Mouse (Mus musculus) adrenal gland, postnatal 36 days (tissue): ENCODE measurements around the gene St8sia1. TPM values are rescaled to one million over a fixed set of nuclear protein-coding genes. Genes with fewer than 3 reads are reported as not detected.

Source experiments
- DNase-seq, 2 experiments: peaks; one replicate each; pipeline ENCODE4 v3.0.0; 2021; ENCODE audit warnings: mixed read lengths in 1 of 2
- total RNA-seq, 2 experiments: library from RNA; stranded (reverse); gene quantifications; 2 replicates each; pipeline ENCODE4 v1.2.3; 2021

St8sia1 gene
- total RNA-seq, 2 experiments from 2014 or later: 0.40 to 1.3 TPM

DNA sequence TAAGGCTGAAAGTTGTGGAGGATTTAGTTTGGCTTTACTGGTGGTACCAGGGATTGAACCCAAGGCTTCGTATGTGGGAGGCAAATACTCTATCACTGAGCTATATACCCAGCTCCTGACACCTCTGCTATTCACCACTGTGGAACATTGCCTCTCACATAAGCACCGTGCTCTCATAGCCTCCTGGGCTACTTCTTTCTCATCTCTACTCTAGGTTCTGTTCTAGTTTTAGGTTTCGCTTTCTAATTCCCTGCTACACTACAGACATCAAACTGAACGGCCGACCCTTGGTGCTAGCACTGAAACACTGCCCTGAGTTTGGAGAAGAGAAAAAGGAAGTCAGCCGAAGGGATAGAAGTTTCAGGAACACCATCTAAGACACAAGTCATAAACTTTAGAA is 99.1 kb downstream of the St8sia1 start:
- no peak for DNase-seq

DNA sequence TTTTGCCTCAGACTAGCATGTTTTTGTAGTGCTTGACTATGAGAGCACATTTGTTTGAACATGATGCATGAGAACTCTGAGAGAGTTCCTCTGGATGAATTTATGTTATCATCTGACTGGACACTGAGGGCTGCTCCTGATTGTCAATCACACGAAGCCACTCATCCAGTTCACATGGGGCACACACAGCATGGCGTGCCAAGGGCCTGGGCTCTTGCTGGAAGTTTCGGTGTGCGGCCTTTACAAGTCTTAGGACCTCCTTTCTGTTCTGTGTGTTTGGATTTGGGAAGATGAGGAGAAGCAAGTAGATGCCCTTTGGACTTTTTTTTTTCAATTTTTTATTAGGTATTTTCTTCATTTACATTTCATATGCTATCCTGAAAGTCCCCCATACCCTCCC is 100.4 kb downstream of the St8sia1 start:
- DNase-seq: no peak

DNA sequence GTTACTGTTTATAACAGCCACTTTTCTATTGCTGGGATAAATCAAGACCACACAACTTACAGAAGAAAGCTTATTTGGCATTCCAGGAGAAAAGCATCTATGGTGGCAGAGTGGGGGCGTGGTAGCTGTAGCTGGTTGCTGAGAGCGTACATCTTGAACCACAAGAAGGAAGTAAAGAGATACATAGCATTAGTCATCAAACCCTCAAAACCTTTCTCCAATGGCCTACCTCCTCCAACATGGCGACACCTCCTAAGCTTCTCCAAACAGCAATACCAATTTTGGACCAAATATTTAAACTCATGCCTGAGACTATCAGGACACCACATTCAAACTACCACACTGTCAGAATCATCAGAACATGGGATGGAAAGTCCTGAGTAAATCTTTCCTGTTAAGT is 102.0 kb downstream of the St8sia1 start:
- DNase-seq: no peak

DNA sequence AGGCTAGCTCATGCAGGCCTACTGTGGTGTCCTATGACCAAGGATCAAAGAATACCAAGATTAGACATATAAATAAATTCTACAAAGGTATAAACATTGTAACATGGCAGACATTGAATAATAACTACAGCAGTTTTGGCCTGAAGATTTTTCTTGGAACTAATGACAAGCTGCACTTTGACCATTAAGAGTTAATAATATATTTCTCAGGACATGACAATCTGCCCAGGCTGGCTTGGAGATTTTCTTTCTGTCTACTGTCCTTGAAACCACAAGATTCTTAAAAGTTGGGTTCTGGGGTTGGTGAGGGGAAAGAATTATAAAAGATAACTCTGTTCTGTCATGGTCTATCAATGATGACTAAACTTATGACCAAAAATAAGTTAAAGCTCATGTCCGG is 103.9 kb downstream of the St8sia1 start:
- no peak for DNase-seq

DNA sequence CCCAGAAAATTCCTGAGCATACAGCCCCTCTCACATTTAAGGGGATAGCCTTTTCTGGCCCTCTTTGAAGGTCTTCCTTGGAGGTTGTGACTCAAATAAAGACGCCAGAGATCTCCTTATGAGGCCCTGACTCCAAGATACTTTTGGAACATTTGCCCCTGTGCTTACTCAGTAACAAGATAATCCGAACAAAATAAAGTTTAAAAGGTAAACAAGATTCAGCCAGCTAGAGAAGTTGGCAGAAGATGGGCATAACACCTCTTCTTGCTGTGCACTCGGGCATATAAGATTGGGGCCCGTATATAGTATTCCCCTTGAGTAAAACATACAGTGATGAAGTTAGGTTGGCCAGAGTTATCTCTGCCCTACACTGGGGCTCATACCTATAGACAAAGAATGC is 104.3 kb downstream of the St8sia1 start:
- DNase-seq: no peak

DNA sequence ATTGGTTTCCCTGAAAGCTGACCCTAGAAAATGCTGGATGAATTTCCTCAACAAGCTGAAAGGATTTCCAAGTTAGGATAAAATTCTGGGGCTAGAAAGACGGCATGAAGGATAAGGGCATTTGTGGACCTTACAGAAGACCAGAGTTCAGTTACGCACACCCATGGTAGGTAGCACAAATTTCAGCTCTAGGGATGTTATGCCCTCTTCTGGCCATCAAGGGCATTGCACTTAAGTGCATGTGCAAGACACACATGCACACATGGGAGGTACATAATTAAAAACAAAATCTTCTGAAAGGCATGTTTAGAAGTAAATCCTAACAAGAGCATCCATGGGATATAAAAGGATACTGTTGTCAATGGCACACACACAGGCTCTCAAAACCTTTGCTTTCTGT is 105.3 kb downstream of the St8sia1 start:
- no peak for DNase-seq

DNA sequence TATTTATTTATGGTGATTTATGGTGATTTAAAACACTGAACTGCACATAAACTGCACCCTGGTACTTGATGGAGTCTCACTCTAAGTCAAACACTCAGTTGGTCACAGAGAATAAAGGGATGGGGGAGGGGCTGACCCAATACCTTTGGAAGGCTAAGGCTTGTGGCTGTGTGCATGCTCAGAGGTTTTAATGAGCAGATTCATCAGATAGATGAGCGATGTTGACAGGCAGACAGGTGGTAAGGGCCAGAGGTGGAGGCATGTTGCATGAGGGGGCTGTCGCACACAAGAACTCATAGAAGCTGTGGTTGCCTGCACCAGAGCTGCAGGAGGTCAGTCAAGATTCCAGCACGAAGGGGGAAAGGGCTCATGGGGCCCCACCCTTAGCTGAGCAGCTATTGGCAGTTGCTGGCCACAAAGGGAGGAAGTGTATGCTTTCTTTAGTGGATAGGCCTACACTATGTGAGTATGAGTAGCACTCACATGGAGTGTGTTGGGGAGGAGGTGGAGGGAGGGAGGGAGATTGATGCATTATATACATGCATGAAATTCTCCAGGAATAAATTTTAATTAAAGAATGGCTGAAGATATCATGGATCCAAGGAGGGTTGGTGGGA is 107.9 kb downstream of the St8sia1 start:
- DNase-seq: no peak

DNA sequence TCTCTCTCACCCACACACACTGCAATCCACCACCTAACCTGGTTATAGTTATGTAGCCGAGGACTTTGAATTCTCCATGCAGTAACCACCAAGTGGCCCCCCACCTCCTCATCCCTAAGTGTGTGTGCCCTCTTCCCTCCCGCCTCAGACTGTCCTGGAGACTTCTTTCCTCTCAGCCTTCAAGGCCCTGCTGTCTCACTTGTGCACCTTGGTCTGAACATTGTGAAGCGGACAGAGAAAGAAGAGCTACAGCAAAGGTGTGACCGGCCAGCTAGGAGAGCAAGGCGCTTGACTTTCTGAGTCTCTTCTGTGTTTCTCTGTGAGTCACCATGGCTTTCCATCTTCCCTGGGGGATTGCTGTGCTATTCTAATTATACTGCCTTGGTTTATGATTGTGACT is 108.5 kb downstream of the St8sia1 start:
- DNase-seq: no peak

DNA sequence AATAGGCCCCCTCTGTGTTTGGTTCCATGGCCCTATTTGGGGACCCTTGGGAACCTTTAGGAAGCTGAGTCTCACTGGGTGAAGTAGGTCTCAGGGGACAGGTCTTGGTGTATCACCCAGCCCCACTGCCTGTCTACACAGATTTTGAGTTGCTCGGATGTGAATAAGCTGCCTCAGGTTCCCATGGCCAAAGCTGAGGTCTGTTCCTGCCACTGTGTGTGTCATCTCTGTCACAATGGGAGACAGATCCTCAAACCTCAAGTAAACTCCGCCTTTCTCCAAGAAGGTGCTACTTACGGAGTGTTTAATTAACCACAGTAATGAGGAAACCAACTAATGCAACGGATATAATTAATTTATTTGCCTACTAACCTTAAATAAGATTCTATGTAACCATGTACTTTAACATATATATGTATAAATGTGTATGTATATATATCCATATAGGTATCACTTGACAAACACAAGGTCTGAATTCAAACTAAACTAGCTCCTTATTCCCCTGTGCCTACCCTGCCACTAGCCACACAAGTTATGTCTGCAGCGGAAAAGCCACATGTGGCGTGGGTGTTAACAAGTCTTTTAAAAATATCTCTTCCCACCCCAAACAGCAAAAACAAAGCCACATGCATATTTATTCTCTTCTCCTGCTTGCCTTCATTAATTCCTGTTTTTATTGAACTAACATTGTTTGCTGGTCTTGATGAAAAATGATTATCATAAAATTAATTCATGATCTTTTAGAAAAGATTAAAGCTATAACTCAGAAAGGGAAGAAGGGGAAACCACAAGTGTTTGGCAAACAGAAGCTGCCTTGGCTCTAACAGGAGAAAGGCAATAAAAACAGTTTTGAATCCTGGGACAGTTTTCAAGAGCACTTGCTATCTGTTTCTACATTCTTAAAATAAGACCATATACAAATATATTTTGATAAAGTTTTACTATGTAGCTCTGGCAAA is 111.6 kb downstream of the St8sia1 start:
- no peak for DNase-seq

DNA sequence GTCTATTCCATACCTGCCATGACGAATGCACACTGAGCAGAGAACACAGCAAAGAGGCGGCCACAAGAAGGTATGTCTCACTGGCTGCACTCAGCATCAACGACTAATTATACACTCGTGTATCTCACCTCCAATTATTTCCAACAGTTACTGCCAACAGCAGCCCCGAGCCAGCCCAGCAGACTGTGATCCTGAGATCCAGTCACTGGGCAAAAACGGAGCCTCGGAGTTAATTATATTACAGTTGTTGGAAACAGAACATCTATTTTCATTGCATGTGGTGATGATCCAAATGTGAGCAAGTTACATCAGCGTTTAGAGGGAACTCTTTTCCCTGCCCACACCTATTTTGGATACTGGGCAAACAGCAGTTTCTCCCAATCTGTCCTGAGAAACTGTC is 113.8 kb downstream of the St8sia1 start:
- DNase-seq: no peak

DNA sequence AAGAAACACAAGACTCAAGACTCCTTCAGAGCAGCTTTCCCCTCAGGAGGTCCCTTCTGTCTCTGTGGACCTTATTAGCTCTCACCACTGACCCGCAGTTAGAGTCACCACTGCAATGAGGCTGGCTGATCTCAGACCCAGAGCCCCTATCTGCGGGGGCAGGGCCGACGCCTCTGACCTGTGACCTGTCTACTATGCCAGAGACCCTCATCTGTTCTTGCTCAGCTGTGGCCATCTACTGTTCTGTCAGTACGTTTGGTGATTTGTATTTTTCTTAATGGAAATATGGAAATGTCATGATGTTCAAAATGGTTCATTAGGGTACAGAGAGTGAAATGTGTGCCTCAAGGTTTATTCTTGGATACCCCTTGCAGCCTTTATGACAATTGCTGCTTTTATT is 114.9 kb downstream of the St8sia1 start:
- DNase-seq: no peak

DNA sequence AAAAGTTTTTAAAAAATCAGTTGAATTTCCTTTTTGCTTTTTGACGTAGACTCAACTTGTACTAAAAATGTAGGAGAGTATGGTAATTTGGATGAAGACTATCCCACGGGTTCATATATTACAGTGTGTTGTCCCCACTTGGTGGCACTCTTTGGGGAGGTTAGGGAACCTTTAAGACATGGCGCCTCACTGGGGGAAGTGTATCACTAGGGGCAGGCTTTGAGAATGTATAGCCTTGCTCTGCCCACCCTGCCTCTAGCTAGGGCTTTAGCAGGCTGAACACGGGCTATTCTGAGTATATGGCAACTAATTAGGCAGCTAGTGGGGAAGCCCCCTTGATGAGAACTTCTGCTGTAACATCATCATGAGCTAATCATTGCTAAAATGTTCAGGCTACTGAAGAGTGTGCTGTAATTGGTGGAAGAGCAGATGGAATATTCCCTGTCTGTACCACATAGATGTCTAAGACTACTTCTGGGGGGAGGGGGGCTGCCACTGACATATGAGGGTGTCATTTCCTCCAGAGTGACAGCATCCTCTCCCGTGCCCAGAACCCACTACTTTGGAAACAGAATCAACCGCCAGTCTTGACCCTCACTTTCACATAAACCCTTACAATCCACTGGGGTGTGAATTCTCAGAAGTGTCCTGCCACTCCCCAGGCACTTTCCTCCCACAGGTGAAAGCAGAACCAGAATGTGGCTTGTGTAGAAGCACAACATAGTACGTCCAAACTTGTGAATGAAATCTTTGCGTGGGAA is 116.2 kb downstream of the St8sia1 start:
- no peak for DNase-seq

DNA sequence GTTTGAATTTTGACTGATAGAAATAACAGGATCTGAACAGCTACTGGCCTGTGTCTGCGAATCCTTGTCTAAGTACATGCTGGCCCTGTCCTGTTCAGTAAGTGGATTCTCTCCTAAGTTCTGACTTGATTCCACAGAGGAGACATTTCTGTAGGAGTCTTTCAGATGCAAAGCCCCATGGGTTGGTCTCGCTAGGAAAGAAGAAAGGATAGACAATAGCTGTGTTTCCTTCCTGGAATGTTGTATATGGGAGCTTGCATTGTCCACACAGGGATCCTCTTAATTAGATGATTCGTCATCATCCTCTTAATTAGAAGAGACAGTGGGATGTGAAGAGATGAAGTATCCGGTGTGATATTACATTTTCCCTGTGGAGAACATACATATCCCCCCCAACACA is 117.4 kb downstream of the St8sia1 start:
- DNase-seq: no peak

DNA sequence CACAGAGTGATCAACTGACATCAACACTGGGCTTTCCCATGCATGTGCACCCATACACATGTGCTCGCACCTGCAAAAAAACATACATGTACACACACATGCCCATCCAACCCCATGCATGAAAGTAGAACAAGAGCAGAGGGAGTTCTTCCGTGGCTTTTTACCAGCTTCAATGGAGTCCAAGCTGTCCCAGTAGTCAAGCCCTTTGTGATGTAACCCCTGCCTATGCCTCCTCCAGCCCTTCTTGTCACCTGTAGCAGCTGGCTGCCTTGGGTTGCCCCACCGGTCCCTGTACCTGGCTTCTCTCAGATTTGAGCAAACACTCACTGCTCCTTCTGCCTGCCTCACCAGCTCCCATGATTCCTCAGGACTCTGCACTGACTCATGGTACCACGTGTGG is 119.2 kb downstream of the St8sia1 start:
- no peak for DNase-seq

DNA sequence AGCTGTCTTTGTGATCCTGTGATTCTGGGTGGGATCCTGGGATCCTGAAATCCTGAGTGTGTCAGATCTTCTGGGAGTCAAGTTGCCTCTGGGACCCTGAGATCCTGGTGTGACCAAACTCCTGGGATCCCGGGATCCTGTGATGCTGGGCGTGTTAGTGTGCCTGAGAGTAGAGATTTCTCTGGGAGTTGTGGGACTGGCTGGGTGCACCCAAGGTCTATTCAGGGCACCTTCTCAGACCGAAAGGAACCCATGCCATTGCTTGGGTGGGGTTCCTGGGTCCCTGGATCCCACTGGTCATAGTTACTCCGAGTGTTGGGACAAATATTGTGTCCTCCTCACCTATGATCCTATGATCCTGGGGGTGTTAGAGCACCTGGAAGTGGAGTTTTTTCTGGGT is 120.2 kb downstream of the St8sia1 start:
- no peak for DNase-seq

DNA sequence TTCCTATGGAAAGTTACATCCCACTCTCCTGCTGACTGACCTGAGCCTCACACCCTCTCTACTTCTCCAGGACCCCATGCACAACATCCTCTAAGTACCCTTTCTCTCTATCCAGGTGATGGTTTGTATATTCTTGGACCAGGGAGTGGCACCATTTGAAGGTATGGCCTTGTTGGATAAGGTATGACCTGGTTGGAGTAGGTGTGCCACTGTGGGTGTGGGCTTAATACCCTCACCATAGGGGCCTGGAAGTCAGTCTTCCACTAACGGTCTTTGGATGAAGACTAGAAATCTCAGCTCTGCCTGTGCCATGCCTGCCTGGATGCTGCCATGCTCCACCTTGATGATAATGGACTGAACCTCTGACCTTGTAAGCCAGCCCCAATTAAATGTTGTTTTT is 125.8 kb downstream of the St8sia1 start:
- no peak for DNase-seq

DNA sequence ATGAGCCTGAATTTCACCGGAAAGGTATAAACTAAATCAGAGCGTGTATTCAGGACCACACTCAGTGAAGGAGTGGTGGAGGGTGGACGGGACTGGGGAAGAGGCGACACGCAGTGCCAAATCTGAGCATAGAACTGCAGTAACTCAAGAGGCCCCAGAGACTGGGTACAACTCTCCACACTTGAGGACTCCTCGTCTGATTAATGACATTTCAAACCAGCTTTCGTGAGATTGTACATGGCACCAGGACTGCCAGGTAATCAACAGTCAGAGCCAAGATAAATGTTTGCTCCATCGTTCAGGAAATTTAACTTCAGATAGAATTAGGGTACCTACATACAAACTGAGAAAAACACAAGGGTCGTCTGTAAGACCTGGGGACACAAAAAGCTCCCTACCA is 126.9 kb downstream of the St8sia1 start:
- DNase-seq: no peak

DNA sequence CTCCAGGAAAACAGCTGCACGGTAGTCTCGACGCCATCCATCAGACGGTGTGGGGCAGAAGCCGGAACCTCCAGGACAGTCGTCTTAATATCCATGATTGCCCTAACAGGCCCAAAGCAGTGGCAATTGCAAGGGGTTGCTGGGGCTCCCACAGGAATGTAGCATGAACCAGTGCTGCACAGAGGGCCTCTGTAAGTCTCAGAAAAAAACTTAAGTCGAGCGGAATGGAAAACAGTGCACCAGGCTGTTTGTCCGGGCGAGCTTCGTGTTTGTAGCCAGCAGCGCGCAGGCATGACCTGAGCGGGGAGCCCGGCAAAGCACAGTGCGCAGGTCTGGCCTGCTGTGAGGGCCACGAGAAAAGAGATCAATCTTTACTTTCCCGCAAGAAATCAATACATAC is 128.5 kb downstream of the St8sia1 start:
- no peak for DNase-seq

DNA sequence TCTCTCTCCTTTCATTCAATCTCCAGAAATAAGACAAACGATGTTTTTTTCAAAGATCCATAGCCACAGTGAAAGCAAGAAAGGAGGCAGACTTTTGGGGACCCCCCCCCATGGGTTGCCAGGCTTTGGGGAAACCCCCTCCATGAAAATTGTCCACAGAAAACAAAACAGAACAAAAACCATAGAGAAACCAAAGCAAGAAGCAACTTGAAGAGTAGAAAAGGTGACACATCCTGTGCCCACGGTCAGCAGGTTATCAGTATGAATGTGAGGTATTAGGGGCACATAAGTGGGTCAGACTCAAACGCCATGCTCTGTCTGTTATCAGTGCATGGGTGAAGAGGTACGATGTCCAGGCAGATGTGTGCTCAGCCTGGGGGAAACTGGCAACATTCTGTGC is 129.3 kb downstream of the St8sia1 start:
- DNase-seq: no peak

DNA sequence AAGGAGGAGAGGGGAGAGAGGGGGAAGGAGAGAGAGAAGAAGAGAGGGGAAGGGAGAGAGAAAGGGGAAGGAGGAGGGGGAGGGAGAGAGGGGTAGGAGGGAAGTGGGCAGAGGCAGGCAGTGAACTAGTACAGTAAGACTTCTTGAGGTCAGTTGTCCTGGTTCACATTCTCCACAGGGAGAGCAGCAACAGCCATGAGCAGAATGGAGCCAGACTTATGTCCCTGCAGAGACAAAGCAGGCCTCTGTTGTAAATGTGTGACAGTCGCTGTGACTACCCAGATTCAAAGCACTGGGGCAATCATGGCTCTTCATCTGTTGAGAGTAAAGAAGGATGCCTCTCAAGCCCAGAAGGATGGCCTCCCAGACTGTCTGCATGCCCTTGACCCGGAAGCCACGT is 132.5 kb downstream of the St8sia1 start:
- no peak for DNase-seq

DNA sequence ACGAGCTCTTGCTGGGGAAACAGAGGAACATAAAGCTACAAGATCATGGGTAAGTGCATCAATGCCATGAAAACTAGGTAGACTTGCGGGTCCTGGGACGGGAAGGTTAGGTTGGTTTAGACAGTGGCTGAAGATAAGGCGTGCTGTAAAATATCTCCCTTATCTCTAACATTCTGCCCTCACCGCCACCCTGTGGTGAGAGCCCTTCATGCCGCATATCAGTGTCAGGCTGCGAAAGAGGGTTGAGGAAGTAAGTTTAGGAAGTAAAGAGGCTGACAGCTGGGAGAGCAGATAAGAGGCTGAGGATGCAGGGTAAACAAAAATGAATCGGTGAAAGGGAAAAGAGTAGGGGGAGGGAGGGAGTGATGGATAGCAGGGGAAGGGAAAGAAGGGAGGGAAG is 133.0 kb downstream of the St8sia1 start:
- no peak for DNase-seq

DNA sequence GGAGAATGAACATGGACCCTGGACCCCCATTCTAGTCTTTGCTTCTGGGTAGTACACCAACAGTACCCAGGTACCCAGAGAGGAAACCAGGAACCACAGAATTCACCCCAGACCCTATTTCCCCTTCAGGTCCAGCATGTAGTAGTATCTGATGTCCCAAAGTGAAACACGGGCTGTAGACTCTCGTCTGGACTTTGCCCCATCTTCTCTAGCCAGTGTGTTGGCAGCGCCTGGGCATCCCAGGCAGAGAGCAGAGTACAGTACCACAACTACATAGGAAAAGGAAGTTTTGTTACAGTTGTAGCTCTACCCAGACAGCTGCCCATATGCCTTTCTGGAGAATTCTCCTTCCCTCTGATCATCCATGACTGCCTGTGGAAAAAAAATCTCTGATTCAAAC is 134.0 kb downstream of the St8sia1 start:
- no peak for DNase-seq

DNA sequence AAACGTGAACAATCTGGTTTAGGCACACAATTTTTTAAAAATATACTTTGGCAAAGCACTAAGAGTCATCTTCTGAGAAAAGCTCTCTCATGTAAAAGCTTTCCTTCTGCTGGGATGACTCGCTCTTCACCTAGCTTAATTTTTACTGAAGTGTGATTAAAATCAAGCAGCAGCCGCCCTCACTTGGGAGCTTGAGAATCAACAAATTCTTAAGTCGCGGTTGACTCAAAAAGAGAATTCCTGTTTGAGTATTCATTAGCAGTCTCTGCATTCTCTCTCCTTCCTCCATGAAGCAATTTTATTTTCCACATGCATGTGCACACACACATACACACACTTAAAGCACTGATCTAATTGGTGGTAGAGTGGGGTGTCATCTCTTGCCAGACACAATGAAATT is 138.8 kb downstream of the St8sia1 start:
- no peak for DNase-seq
